Mouse (Mus musculus) liver, embryonic 11.5 days (tissue): ENCODE measurements around the gene Atat1. TPM values are rescaled to one million over a fixed set of nuclear protein-coding genes. Genes with fewer than 3 reads are reported as not detected.

Experiments
- ATAC-seq: fragments of 200-750 bp; cut with Nextera tagmentation; replicated peaks from 2 replicates; pipeline ENCODE4 v1.8.0; 2017; ENCODE audit warnings: moderate number of reproducible peaks, mild to moderate bottlenecking, moderate TSS enrichment, moderate library complexity; ENCODE audit not compliant: low FRiP score
- DNase-seq: peaks from one replicate; pipeline ENCODE4 v3.0.0-alpha.2; 2017; ENCODE audit warnings: low spot score
- H3K27ac ChIP-seq: fragments of 300-500 bp; sonication (generic); 2 replicates; pipeline ENCODE4 v1.5.1; 2014; ENCODE audit warnings: mild to moderate bottlenecking, low read depth, low read length, control low read depth
- H3K27me3 ChIP-seq: fragments of 300-500 bp; sonication (generic); replicated peaks from 2 replicates; pipeline ENCODE4 v1.6.1; 2014; ENCODE audit warnings: low read length, mixed read lengths; ENCODE audit not compliant: control insufficient read depth, insufficient read depth
- H3K36me3 ChIP-seq: fragments of 300-500 bp; sonication (generic); 2 replicates; pipeline ENCODE4 v1.6.1; 2014; ENCODE audit warnings: mild to moderate bottlenecking, low read length, moderate library complexity, mixed read lengths; ENCODE audit not compliant: control insufficient read depth, insufficient read depth
- H3K4me1 ChIP-seq: fragments of 300-500 bp; sonication (generic); replicated peaks from 2 replicates; pipeline ENCODE4 v1.6.1; 2014; ENCODE audit warnings: low read length, mixed read lengths; ENCODE audit not compliant: control insufficient read depth, insufficient read depth
- H3K4me2 ChIP-seq: fragments of 300-500 bp; sonication (generic); 2 replicates; pipeline ENCODE4 v1.6.1; 2014; ENCODE audit warnings: mild to moderate bottlenecking, control low read depth, moderate library complexity
- H3K4me3 ChIP-seq: fragments of 300-500 bp; sonication (generic); 2 replicates; pipeline ENCODE4 v1.5.1; 2014; ENCODE audit warnings: low read depth, low read length, control low read depth
- H3K9ac ChIP-seq: fragments of 300-500 bp; sonication (generic); 2 replicates; pipeline ENCODE4 v1.6.1; 2014; ENCODE audit warnings: low read depth, low read length, control low read depth
- H3K9me3 ChIP-seq: fragments of 300-500 bp; sonication (generic); 2 replicates; pipeline ENCODE4 v1.6.1; 2016; ENCODE audit warnings: low read length, inconsistent platforms, mixed read lengths; ENCODE audit not compliant: control insufficient read depth
- WGBS: fragments of 180-500 bp; shearing (Covaris S2); extraction: QIAGEN DNeasy Blood & Tissue Kit; methylation state at CpG from one replicate; pipeline ENCODE4 v1.1.7; 2014; 5-methylcytosine and 5-hydroxymethylcytosine counted together
- polyA plus RNA-seq: library from polyadenylated mRNA; unstranded; fragments of >200 nt; fragmentation: Nextera tagmentation; extraction: Ambion mirVana; gene quantifications from 2 replicates; pipeline ENCODE4 v1.2.1, GENCODE M21; 2014

The Atat1 gene
- polyA plus RNA-seq, 1 experiment from 2014 or later: 40.0 TPM

DNA sequence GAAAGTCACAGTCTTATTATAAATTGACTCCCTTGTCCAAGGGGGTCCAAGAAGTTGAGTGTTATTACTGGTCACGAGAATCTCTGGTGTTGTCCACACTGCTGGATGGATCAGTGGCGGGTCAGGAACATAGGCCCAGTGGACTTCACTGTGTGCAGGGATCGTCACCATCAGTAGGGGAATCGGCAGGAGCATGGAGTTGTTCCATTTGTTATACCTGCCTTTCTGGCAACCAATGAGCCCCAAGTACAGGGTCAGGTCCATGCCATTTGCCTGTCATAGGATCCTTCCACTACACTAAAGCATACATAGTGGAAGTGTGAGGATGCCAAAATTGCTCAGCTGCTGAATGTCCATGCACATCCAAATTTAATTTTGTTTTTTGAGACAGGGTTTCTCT, 22.7 kb upstream of the Atat1 start:
- Histone ChIP-seq H3K4me3 (no peak overlapping the region), H3K36me3 (peaks cover 34% of the 10 kb centered on the region), H3K4me2 (no peak overlapping the region), H3K4me1 (peaks cover 5% of the 10 kb centered on the region), H3K27me3 (no peaks in the 10 kb centered on the region), H3K9ac (no peak overlapping the region), H3K9me3 (no peaks in the 10 kb centered on the region), H3K27ac (no peak overlapping the region)
- no peak for DNase-seq
- WGBS: 88% methylated on average over 4 of the region's 4 CpGs
- ATAC-seq: no peak

- 95% methylated on average over 12 of the region's 12 CpGs for WGBS
- DNase-seq: no peak
- Histone ChIP-seq H3K27ac (no peak overlapping the region), H3K4me3 (no peak overlapping the region), H3K4me2 (no peak overlapping the region), H3K36me3 (peaks cover 49% of the 10 kb centered on the region), H3K9me3 (no peaks in the 10 kb centered on the region), H3K27me3 (no peaks in the 10 kb centered on the region), H3K9ac (no peak overlapping the region), H3K4me1 (peaks cover 19% of the 10 kb centered on the region)
- ATAC-seq: no peak
Observed at GRCm38 (mm10) chr17:35930627-35931026, 20.8 kb upstream of the Atat1 start.

GRCm38 (mm10) chr17:35929534-35929933, 19.7 kb upstream of the Atat1 start:
- WGBS: 85% methylated on average over 2 of the region's 2 CpGs

DNA sequence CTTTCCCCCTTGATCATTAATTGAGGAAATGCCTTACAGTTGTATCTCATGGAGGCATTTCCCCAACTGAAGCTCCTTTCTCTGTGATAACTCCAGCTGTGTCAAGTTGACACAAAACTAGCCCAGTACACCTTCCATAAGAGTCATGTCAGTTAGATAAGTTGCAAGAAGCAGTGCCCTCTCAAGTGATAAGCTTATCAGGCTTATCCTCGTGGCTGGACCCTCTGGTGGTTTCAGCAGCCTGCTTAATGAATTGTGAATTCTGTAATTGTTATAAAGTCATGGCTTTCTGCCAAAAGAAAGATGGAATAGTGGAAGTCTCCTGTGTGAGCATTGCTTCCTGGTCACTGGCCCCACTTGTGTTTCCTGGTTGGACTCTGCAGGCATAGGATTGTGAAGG, 17.6 kb upstream of the Atat1 start:
- peak overlapping the region; percentile 44; the same call in 1 of the 2 replicates for H3K9ac ChIP-seq
- H3K4me3 ChIP-seq: no peak overlapping the region
- ATAC-seq: peak; percentile 87
- H3K9me3 ChIP-seq: no peaks in the 10 kb centered on the region
- peak overlapping the region; percentile 32 for H3K4me2 ChIP-seq
- peaks cover 29% of the 10 kb centered on the region for H3K4me1 ChIP-seq
- no peak for DNase-seq
- peak overlapping the region; percentile 73 for H3K27ac ChIP-seq
- 16% methylated on average over 1 of the region's 1 CpGs for WGBS
- H3K27me3 ChIP-seq: no peaks in the 10 kb centered on the region
- H3K36me3 ChIP-seq: peaks cover 60% of the 10 kb centered on the region

More at GRCm38 (mm10) chr17:35929534-35929933, 19.7 kb upstream of the Atat1 start:
- Histone ChIP-seq H3K9ac (no peak overlapping the region), H3K36me3 (peaks cover 52% of the 10 kb centered on the region), H3K4me1 (peaks cover 27% of the 10 kb centered on the region), H3K27me3 (no peaks in the 10 kb centered on the region), H3K4me2 (no peak overlapping the region), H3K9me3 (no peaks in the 10 kb centered on the region), H3K27ac (no peak overlapping the region), H3K4me3 (no peak overlapping the region)
- DNase-seq (no peak), ATAC-seq (no peak)

DNA sequence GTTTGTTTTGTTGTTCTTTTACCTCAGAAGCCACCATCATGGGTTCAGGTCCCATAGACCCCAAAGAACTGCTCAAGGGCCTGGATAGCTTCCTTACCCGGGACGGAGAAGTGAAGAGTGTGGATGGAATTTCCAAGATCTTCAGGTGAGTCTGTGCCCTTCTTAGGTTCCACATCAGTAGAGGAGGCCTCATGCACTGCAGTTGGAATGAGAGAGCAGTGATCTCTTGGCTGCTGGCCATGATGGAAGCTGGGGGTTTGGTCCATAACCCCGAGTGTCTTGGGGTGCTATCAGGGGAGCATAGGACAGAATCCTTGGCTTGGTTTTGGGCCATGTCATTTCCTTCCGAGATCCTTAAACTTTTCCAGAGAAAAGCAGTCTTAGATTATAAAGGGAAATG, 13.4 kb upstream of the Atat1 start:
- Histone ChIP-seq H3K4me2 (no peak overlapping the region), H3K4me1 (peaks cover 44% of the 10 kb centered on the region), H3K9me3 (no peaks in the 10 kb centered on the region), H3K36me3 (peaks cover 32% of the 10 kb centered on the region), H3K27ac (no peak overlapping the region), H3K4me3 (no peak overlapping the region), H3K27me3 (no peaks in the 10 kb centered on the region), H3K9ac (no peak overlapping the region)
- WGBS: 89% methylated on average over 4 of the region's 4 CpGs
- no peak for ATAC-seq
- no peak for DNase-seq

- Histone ChIP-seq H3K9ac (no peak overlapping the region), H3K27me3 (no peaks in the 10 kb centered on the region), H3K4me1 (peaks cover 39% of the 10 kb centered on the region), H3K36me3 (peaks cover 25% of the 10 kb centered on the region), H3K27ac (no peak overlapping the region), H3K9me3 (no peaks in the 10 kb centered on the region), H3K4me3 (no peak overlapping the region), H3K4me2 (no peak overlapping the region)
- DNase-seq: no peak
- ATAC-seq: no peak
- 91% methylated on average over 3 of the region's 3 CpGs for WGBS
Observed at GRCm38 (mm10) chr17:35922566-35922965, 12.7 kb upstream of the Atat1 start.

DNA sequence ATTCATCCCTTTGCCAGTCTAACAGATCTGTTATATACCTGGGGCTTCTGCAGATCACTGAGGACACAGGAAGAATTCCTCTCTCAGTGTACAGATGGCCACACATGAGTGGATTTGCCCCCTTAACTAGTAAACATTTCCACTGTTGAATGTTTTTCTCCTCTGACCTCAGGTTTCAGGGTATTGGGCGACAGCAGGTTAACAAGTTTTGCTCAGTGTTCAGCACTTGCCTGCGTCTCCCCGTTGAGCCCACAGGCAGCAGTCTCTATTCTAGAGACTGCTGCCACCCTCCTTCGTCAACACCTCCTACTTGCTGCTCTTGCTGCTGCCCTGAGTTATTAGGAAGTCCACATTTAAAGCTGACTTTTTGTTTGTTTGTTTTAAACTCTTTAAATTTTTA, 11.8 kb upstream of the Atat1 start:
- no peak overlapping the region for H3K9ac ChIP-seq
- 88% methylated on average over 4 of the region's 4 CpGs for WGBS
- no peak overlapping the region for H3K4me2 ChIP-seq
- H3K27me3 ChIP-seq: no peaks in the 10 kb centered on the region
- no peak overlapping the region for H3K27ac ChIP-seq
- H3K9me3 ChIP-seq: no peaks in the 10 kb centered on the region
- no peak overlapping the region for H3K4me3 ChIP-seq
- H3K4me1 ChIP-seq: peaks cover 34% of the 10 kb centered on the region
- peaks cover 20% of the 10 kb centered on the region for H3K36me3 ChIP-seq
- ATAC-seq (no peak), DNase-seq (no peak)

- H3K9me3 ChIP-seq: no peaks in the 10 kb centered on the region
- peak overlapping the region; percentile 99 for H3K4me2 ChIP-seq
- peaks cover 13% of the 10 kb centered on the region for H3K36me3 ChIP-seq
- no peak for DNase-seq
- no peak overlapping the region for H3K4me3 ChIP-seq
- WGBS: 82% methylated on average over 5 of the region's 5 CpGs
- H3K27me3 ChIP-seq: no peaks in the 10 kb centered on the region
- H3K4me1 ChIP-seq: peaks cover 27% of the 10 kb centered on the region
- H3K27ac ChIP-seq: peak overlapping the region; percentile 99
- peak overlapping the region; percentile 100 for H3K9ac ChIP-seq
- ATAC-seq: no peak
Observed at GRCm38 (mm10) chr17:35920862-35921562, 11.1 kb upstream of the Atat1 start.

- peak overlapping the region; percentile 99 for H3K27ac ChIP-seq
- H3K9me3 ChIP-seq: no peaks in the 10 kb centered on the region
- peaks cover 11% of the 10 kb centered on the region for H3K36me3 ChIP-seq
- 79% methylated on average over 1 of the region's 1 CpGs for WGBS
- peak overlapping the region; percentile 78; the same call in 1 of the 2 replicates for H3K4me3 ChIP-seq
- H3K27me3 ChIP-seq: no peaks in the 10 kb centered on the region
- ATAC-seq (no peak), DNase-seq (no peak)
- peak overlapping the region; percentile 99 for H3K4me2 ChIP-seq
- peaks cover 24% of the 10 kb centered on the region for H3K4me1 ChIP-seq
- peak overlapping the region; percentile 100 for H3K9ac ChIP-seq
Observed at GRCm38 (mm10) chr17:35920384-35920783, 10.5 kb upstream of the Atat1 start.
